Mouse (Mus musculus): ENCODE measurements around the gene Mum1. TPM values are rescaled to one million over a fixed set of nuclear protein-coding genes. Genes with fewer than 3 reads are reported as not detected.

Mum1 gene
- polyA plus RNA-seq, 1 experiment from 2014 or later = 49.9 TPM

- WGBS = under 1% methylated on average over 48 of the region's 48 CpGs
- Histone ChIP-seq H3K9ac (replicated peaks) (peak overlapping the region; percentile 87), H3K4me3 (peak overlapping the region; percentile 54), H3K4me1 (peaks cover 19% of the 10 kb centered on the region), H3K4me2 (replicated peaks) (peak overlapping the region; percentile 88), H3K27ac (replicated peaks) (peak overlapping the region; percentile 90), H3K36me3 (peaks cover 20% of the 10 kb centered on the region), H3K9me3 (no peaks in the 10 kb centered on the region), H3K27me3 (0 out of 2 replicates have a peak, but pooled peaks cover 4% of the 10 kb centered on the region)
- peak; percentile 41 for ATAC-seq (replicated peaks)
These were observed 35.7 kb upstream of the Mum1 start for GRCm38 (mm10) chr10:80190491-80191051.

- ATAC-seq (replicated peaks) = no peak
- Histone ChIP-seq H3K9me3 (no peaks in the 10 kb centered on the region), H3K4me2 (replicated peaks) (no peak overlapping the region), H3K36me3 (peaks cover 3% of the 10 kb centered on the region), H3K4me1 (peaks cover 17% of the 10 kb centered on the region), H3K27ac (replicated peaks) (no peak overlapping the region), H3K9ac (replicated peaks) (no peak overlapping the region), H3K4me3 (no peak overlapping the region), H3K27me3 (0 out of 2 replicates have a peak, but pooled peaks cover 2% of the 10 kb centered on the region)
- WGBS = 54% methylated on average over 6 of the region's 6 CpGs
These were observed 32.3 kb upstream of the Mum1 start for GRCm38 (mm10) chr10:80193976-80194375.

GRCm38 (mm10) chr10:80194441-80194840 lies 31.8 kb upstream of the Mum1 start:
- Histone ChIP-seq H3K4me2 (replicated peaks) (no peak overlapping the region), H3K27me3 (no peaks in the 10 kb centered on the region), H3K36me3 (no peaks in the 10 kb centered on the region), H3K4me3 (no peak overlapping the region), H3K9ac (replicated peaks) (no peak overlapping the region), H3K27ac (replicated peaks) (no peak overlapping the region), H3K9me3 (no peaks in the 10 kb centered on the region), H3K4me1 (peaks cover 14% of the 10 kb centered on the region)
- WGBS = 9% methylated on average over 8 of the region's 8 CpGs
- ATAC-seq (replicated peaks) = no peak

GRCm38 (mm10) chr10:80196167-80196566 lies 30.1 kb upstream of the Mum1 start:
- Histone ChIP-seq H3K27me3 (no peaks in the 10 kb centered on the region), H3K9ac (replicated peaks) (no peak overlapping the region), H3K4me2 (replicated peaks) (no peak overlapping the region), H3K4me3 (no peak overlapping the region), H3K4me1 (no peaks in the 10 kb centered on the region; the same call in 1 of the 2 replicates), H3K9me3 (no peaks in the 10 kb centered on the region), H3K27ac (replicated peaks) (no peak overlapping the region), H3K36me3 (no peaks in the 10 kb centered on the region)
- ATAC-seq (replicated peaks) = no peak
- WGBS = 87% methylated on average over 1 of the region's 1 CpGs

GRCm38 (mm10) chr10:80196778-80197581 lies 29.3 kb upstream of the Mum1 start:
- no peak overlapping the region for H3K4me3 ChIP-seq
- no peak overlapping the region for H3K9ac ChIP-seq (replicated peaks)
- no peaks in the 10 kb centered on the region for H3K27me3 ChIP-seq
- no peaks in the 10 kb centered on the region; the same call in 1 of the 2 replicates for H3K4me1 ChIP-seq
- no peaks in the 10 kb centered on the region for H3K9me3 ChIP-seq
- WGBS = 43% methylated on average over 33 of the region's 33 CpGs
- no peak overlapping the region for H3K27ac ChIP-seq (replicated peaks)
- no peak overlapping the region for H3K4me2 ChIP-seq (replicated peaks)
- no peak for ATAC-seq (replicated peaks)
- no peaks in the 10 kb centered on the region for H3K36me3 ChIP-seq

GRCm38 (mm10) chr10:80199440-80200008 lies 26.7 kb upstream of the Mum1 start:
- no peak overlapping the region for H3K27ac ChIP-seq (replicated peaks)
- H3K4me3 ChIP-seq = no peak overlapping the region
- 59% methylated on average over 3 of the region's 3 CpGs for WGBS
- H3K36me3 ChIP-seq = no peaks in the 10 kb centered on the region
- H3K9ac ChIP-seq (replicated peaks) = no peak overlapping the region
- no peaks in the 10 kb centered on the region for H3K27me3 ChIP-seq
- no peak overlapping the region for H3K4me2 ChIP-seq (replicated peaks)
- ATAC-seq (replicated peaks) = peak; percentile 73
- peaks cover 9% of the 10 kb centered on the region for H3K4me1 ChIP-seq
- H3K9me3 ChIP-seq = no peaks in the 10 kb centered on the region

- Histone ChIP-seq H3K4me3 (no peak overlapping the region), H3K27me3 (no peaks in the 10 kb centered on the region), H3K27ac (replicated peaks) (no peak overlapping the region), H3K9ac (replicated peaks) (no peak overlapping the region), H3K4me2 (replicated peaks) (no peak overlapping the region), H3K36me3 (no peaks in the 10 kb centered on the region), H3K9me3 (no peaks in the 10 kb centered on the region), H3K4me1 (peaks cover 9% of the 10 kb centered on the region)
- 78% methylated on average over 6 of the region's 6 CpGs for WGBS
- ATAC-seq (replicated peaks) = no peak
These were observed 25.7 kb upstream of the Mum1 start for GRCm38 (mm10) chr10:80200485-80200884.

- H3K9ac ChIP-seq (replicated peaks) = no peak overlapping the region; the same call in 1 of the 2 replicates
These were observed 22.2 kb upstream of the Mum1 start for GRCm38 (mm10) chr10:80204055-80204454.

GRCm38 (mm10) chr10:80207201-80207600 lies 19.0 kb upstream of the Mum1 start:
- H3K36me3 ChIP-seq = no peaks in the 10 kb centered on the region
- ATAC-seq (replicated peaks) = no peak
- no peak overlapping the region for H3K4me2 ChIP-seq (replicated peaks)
- H3K9me3 ChIP-seq = no peaks in the 10 kb centered on the region
- H3K9ac ChIP-seq (replicated peaks) = no peak overlapping the region
- H3K4me3 ChIP-seq = no peak overlapping the region
- 56% methylated on average over 1 of the region's 1 CpGs for WGBS
- H3K27ac ChIP-seq (replicated peaks) = no peak overlapping the region
- peaks cover 21% of the 10 kb centered on the region for H3K4me1 ChIP-seq
- H3K27me3 ChIP-seq = no peaks in the 10 kb centered on the region

More at GRCm38 (mm10) chr10:80204055-80204454, 22.2 kb upstream of the Mum1 start:
- Histone ChIP-seq H3K9me3 (no peaks in the 10 kb centered on the region), H3K4me3 (no peak overlapping the region), H3K27ac (replicated peaks) (peak overlapping the region; percentile 14; the same call in 1 of the 2 replicates), H3K27me3 (no peaks in the 10 kb centered on the region), H3K4me2 (replicated peaks) (no peak overlapping the region), H3K4me1 (peaks cover 17% of the 10 kb centered on the region), H3K36me3 (no peaks in the 10 kb centered on the region)
- WGBS = 9% methylated on average over 7 of the region's 7 CpGs
- ATAC-seq (replicated peaks) = no peak

GRCm38 (mm10) chr10:80207676-80208075 lies 18.6 kb upstream of the Mum1 start:
- Histone ChIP-seq H3K36me3 (no peaks in the 10 kb centered on the region), H3K9ac (replicated peaks) (no peak overlapping the region), H3K4me1 (peaks cover 21% of the 10 kb centered on the region), H3K27ac (replicated peaks) (no peak overlapping the region), H3K4me2 (replicated peaks) (no peak overlapping the region), H3K4me3 (no peak overlapping the region), H3K27me3 (no peaks in the 10 kb centered on the region), H3K9me3 (no peaks in the 10 kb centered on the region)
- no peak for ATAC-seq (replicated peaks)
- WGBS = 49% methylated on average over 10 of the region's 10 CpGs

- Histone ChIP-seq H3K36me3 (no peaks in the 10 kb centered on the region), H3K27ac (replicated peaks) (0 out of 2 replicates have a peak overlapping the region, but pooled peaks have one; percentile 82), H3K4me1 (peaks cover 21% of the 10 kb centered on the region), H3K4me3 (no peak overlapping the region), H3K9me3 (no peaks in the 10 kb centered on the region), H3K27me3 (no peaks in the 10 kb centered on the region), H3K4me2 (replicated peaks) (no peak overlapping the region), H3K9ac (replicated peaks) (no peak overlapping the region)
- no peak for ATAC-seq (replicated peaks)
- WGBS = 82% methylated on average over 4 of the region's 4 CpGs
These were observed 18.0 kb upstream of the Mum1 start for GRCm38 (mm10) chr10:80208248-80208647.

- H3K4me3 ChIP-seq = peak overlapping the region; percentile 18
- 1% methylated on average over 24 of the region's 24 CpGs for WGBS
- no peaks in the 10 kb centered on the region for H3K9me3 ChIP-seq
- no peaks in the 10 kb centered on the region for H3K27me3 ChIP-seq
- peak overlapping the region; percentile 82 for H3K27ac ChIP-seq (replicated peaks)
- no peaks in the 10 kb centered on the region for H3K36me3 ChIP-seq
- H3K9ac ChIP-seq (replicated peaks) = peak overlapping the region; percentile 30
- peaks cover 18% of the 10 kb centered on the region for H3K4me1 ChIP-seq
- peak overlapping the region; percentile 41 for H3K4me2 ChIP-seq (replicated peaks)
- ATAC-seq (replicated peaks) = peak; percentile 57
These were observed 17.3 kb upstream of the Mum1 start for GRCm38 (mm10) chr10:80208841-80209371.

All from forebrain, embryonic 15.5 days (tissue).